Mouse (Mus musculus) kidney, postnatal 0 days (tissue): ENCODE results near the gene Rufy4. TPM values are rescaled to one million over a fixed set of nuclear protein-coding genes. Genes with fewer than 3 reads are reported as not detected.

Experiments used
- ATAC-seq: fragments of 200-750 bp; cut with Nextera tagmentation; replicated peaks from 2 replicates; pipeline ENCODE4 v1.8.0; 2017; ENCODE audit warnings: low read depth, moderate number of reproducible peaks, moderate TSS enrichment, moderate library complexity; ENCODE audit not compliant: low FRiP score
- DNase-seq: peaks from one replicate; pipeline ENCODE4 v3.0.0-alpha.2; 2016; ENCODE audit warnings: low spot score
- H3K27ac ChIP-seq: fragments of 300-500 bp; sonication (generic); 2 replicates; pipeline ENCODE4 v1.5.1; 2014; ENCODE audit warnings: mild to moderate bottlenecking
- H3K27me3 ChIP-seq: fragments of 300-500 bp; sonication (generic); 2 replicates; pipeline ENCODE4 v1.6.1; 2014; ENCODE audit warnings: low read length, mixed read lengths; ENCODE audit not compliant: insufficient read depth
- H3K36me3 ChIP-seq: fragments of 300-500 bp; sonication (generic); 2 replicates; pipeline ENCODE4 v1.6.1; 2014; ENCODE audit warnings: low read length, mixed read lengths; ENCODE audit not compliant: insufficient read depth
- H3K4me1 ChIP-seq: fragments of 300-500 bp; sonication (generic); replicated peaks from 2 replicates; pipeline ENCODE4 v1.6.1; 2014; ENCODE audit warnings: antibody characterized with exemption, low read length, mixed read lengths; ENCODE audit not compliant: insufficient read depth
- H3K4me2 ChIP-seq: fragments of 300-500 bp; sonication (generic); 2 replicates; pipeline ENCODE4 v1.6.1; 2014; ENCODE audit warnings: mild to moderate bottlenecking, low read length, moderate library complexity, mixed read lengths
- H3K4me3 ChIP-seq: fragments of 300-500 bp; sonication (generic); replicated peaks from 2 replicates; pipeline ENCODE4 v1.5.1; 2014; ENCODE audit warnings: low read depth, low read length
- H3K9ac ChIP-seq: fragments of 300-500 bp; sonication (generic); 2 replicates; pipeline ENCODE4 v1.6.1; 2014; ENCODE audit warnings: low read depth, low read length
- H3K9me3 ChIP-seq: fragments of 300-500 bp; sonication (generic); replicated peaks from 2 replicates; pipeline ENCODE4 v1.6.1; 2016; ENCODE audit warnings: low read length, inconsistent platforms, mixed read lengths
- CTCF ChIP-seq: IDR thresholded peaks from 2 replicates; pipeline ENCODE4 v1.5.1; 2016; ENCODE audit warnings: antibody characterized with exemption, low read depth, mild to moderate bottlenecking, moderate library complexity
- WGBS: fragments of 180-500 bp; shearing (Covaris S2); extraction: QIAGEN DNeasy Blood & Tissue Kit; methylation state at CpG from one replicate; pipeline ENCODE4 v1.1.7; 2014; 5-methylcytosine and 5-hydroxymethylcytosine counted together
- polyA plus RNA-seq: library from polyadenylated mRNA; unstranded; fragments of >200 nt; fragmentation: Nextera tagmentation; extraction: Ambion mirVana; gene quantifications from 2 replicates; pipeline ENCODE4 v1.2.1, GENCODE M21; 2015

Gene Rufy4
- polyA plus RNA-seq, 1 experiment from 2014 or later, result 0.07 TPM

DNA sequence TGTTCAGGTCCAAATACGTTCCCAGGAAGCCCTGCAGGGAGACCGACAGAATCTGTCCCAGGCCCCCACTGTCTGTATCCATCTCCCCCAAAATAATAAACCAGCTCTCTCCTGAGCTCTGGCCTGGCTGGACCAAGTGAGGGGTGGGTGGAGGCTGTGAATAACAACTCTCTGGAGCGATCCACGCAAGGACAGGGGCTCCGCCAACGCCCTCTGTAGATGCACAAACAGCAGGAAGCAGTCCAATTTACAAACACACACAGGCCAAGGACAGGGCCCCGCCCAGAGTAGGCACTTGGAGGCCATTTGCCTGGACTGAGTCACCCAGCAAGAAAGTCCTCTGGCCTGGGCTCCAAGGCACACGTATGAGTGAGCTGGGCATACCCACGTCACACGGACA lies 33.1 kb upstream of the Rufy4 start:
- DNase-seq (no peak), ATAC-seq (no peak; the same call in 1 of the 2 replicates)
- no peaks in the 10 kb centered on the region for H3K9me3 ChIP-seq
- no peak overlapping the region for H3K4me3 ChIP-seq
- H3K27ac ChIP-seq, result peak overlapping the region; percentile 47; the same call in 1 of the 2 replicates
- H3K9ac ChIP-seq, result no peak overlapping the region
- H3K27me3 ChIP-seq, result no peaks in the 10 kb centered on the region
- no peaks in the 10 kb centered on the region for H3K36me3 ChIP-seq
- TF ChIP-seq CTCF, result no peak
- WGBS, result 58% methylated on average over 10 of the region's 10 CpGs
- H3K4me1 ChIP-seq, result peaks cover 12% of the 10 kb centered on the region; the same call in 1 of the 2 replicates
- H3K4me2 ChIP-seq, result no peak overlapping the region

DNA sequence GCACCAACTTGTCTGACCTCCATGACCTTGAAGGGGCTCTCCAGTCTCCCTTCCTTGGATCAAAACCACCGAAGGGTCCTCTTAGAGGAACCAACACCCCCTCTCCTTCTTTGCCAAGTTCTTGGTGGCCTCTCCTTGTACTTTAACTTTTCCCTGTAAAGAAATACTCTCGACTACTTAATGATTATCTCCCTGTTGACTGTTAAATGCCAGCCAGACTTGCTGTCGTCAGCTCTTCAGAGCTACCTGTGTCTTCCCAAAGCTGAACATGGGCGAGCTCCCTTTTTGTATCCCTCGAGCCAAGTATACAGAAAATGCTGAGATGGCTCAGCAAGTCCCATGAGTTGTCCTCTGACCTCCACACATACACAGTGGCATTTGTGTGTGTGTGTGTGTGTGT lies 31.9 kb upstream of the Rufy4 start:
- Histone ChIP-seq H3K27ac (peak overlapping the region; percentile 19), H3K9ac (no peak overlapping the region), H3K4me1 (peaks cover 12% of the 10 kb centered on the region), H3K36me3 (no peaks in the 10 kb centered on the region), H3K27me3 (no peaks in the 10 kb centered on the region), H3K4me2 (no peak overlapping the region), H3K4me3 (no peak overlapping the region), H3K9me3 (no peaks in the 10 kb centered on the region)
- TF ChIP-seq CTCF, result no peak
- DNase-seq (no peak), ATAC-seq (no peak)
- 67% methylated on average over 5 of the region's 5 CpGs for WGBS

DNA sequence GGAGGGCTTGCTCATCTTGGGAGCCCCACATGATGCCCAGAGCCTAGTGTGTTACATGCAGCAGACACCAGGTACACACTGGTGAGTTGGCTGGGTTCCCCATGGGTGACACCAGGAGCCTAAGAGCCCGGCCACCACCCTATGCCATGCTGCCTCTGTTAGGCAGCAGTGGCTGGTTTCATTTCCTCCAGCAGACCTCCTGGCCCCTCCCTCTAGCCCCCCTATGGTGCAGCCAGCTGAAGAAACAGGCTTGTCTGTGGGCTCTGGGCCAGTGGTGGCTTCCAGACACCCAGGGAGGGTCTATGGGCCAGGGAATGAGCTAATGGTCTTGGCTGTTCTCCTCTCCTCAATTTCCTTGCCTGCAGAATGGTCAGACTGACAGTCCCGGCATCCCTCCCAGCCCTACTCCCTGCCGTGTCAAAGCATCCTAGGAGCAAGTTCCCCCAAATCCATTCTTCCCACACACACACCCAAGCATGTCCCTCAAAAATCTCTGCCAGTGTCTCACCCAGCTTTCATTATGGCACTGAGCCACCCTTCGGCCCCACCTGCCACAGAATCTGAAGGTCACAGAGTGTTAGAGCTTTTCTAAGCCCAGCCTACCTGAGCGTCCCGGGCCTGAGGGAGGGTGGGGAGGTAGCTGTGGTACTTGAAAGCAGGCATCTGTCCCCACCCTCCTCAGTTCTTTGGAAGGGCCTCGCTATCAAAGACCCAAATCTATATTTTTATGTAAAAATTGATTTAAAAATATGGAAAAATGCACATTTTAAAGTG lies 30.7 kb upstream of the Rufy4 start:
- DNase-seq (no peak), ATAC-seq (no peak)
- peaks cover 19% of the 10 kb centered on the region for H3K4me1 ChIP-seq
- no peaks in the 10 kb centered on the region for H3K36me3 ChIP-seq
- no peak overlapping the region for H3K27ac ChIP-seq
- TF ChIP-seq CTCF, result no peak
- 55% methylated on average over 7 of the region's 7 CpGs for WGBS
- H3K4me2 ChIP-seq, result no peak overlapping the region
- no peak overlapping the region for H3K9ac ChIP-seq
- H3K9me3 ChIP-seq, result no peaks in the 10 kb centered on the region
- no peaks in the 10 kb centered on the region for H3K27me3 ChIP-seq
- no peak overlapping the region for H3K4me3 ChIP-seq

DNA sequence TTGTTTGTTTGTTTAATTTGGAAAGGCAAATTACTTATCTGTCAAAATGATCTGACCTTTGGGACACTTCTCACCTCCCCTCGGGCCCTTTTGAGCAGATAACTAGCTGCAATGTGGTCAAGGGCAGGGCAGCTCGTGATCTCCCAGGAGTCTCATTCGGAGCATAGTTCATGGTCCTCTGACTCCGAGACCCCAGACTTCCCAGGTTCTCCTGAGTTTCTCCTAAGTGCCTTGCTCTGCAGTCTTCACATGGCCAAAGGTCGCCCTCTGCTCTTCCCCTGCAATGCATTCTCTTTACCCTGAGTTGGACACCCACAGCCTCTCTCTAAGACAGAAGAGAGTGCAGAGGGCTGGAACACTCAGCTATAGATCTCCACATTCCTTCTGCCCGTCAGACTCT lies 30.0 kb upstream of the Rufy4 start:
- no peak for TF ChIP-seq CTCF
- ATAC-seq (peak; percentile 26), DNase-seq (no peak)
- H3K27me3 ChIP-seq, result no peaks in the 10 kb centered on the region
- 50% methylated on average over 6 of the region's 6 CpGs for WGBS
- H3K9me3 ChIP-seq, result no peaks in the 10 kb centered on the region
- H3K4me2 ChIP-seq, result no peak overlapping the region
- H3K27ac ChIP-seq, result no peak overlapping the region
- H3K36me3 ChIP-seq, result no peaks in the 10 kb centered on the region
- H3K9ac ChIP-seq, result no peak overlapping the region
- H3K4me1 ChIP-seq, result peaks cover 19% of the 10 kb centered on the region
- no peak overlapping the region for H3K4me3 ChIP-seq

DNA sequence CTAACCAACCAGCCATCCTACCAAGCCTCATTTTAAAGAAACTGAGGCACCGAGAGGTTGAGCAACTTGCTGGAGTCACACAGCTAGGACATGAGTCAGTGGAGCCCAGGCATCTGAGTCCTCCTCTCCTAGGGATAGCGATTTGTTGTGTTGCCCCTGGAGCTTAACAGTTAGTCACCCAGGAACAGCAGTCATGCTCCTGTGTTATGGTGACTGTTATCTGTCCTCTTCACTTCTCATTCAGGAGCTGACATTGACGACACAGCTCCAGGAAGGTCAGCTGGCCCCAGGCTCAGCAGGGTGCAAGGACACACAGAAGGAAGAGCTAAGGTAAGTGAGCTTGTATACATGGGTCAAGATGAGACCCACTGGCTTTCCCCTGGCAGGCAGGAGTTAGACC lies 29.6 kb upstream of the Rufy4 start:
- Histone ChIP-seq H3K27ac (no peak overlapping the region), H3K4me3 (no peak overlapping the region), H3K27me3 (no peaks in the 10 kb centered on the region), H3K9me3 (no peaks in the 10 kb centered on the region), H3K36me3 (no peaks in the 10 kb centered on the region), H3K9ac (no peak overlapping the region), H3K4me1 (peaks cover 19% of the 10 kb centered on the region), H3K4me2 (no peak overlapping the region)
- 56% methylated on average over 3 of the region's 3 CpGs for WGBS
- ATAC-seq (no peak), DNase-seq (no peak)
- no peak for TF ChIP-seq CTCF

DNA sequence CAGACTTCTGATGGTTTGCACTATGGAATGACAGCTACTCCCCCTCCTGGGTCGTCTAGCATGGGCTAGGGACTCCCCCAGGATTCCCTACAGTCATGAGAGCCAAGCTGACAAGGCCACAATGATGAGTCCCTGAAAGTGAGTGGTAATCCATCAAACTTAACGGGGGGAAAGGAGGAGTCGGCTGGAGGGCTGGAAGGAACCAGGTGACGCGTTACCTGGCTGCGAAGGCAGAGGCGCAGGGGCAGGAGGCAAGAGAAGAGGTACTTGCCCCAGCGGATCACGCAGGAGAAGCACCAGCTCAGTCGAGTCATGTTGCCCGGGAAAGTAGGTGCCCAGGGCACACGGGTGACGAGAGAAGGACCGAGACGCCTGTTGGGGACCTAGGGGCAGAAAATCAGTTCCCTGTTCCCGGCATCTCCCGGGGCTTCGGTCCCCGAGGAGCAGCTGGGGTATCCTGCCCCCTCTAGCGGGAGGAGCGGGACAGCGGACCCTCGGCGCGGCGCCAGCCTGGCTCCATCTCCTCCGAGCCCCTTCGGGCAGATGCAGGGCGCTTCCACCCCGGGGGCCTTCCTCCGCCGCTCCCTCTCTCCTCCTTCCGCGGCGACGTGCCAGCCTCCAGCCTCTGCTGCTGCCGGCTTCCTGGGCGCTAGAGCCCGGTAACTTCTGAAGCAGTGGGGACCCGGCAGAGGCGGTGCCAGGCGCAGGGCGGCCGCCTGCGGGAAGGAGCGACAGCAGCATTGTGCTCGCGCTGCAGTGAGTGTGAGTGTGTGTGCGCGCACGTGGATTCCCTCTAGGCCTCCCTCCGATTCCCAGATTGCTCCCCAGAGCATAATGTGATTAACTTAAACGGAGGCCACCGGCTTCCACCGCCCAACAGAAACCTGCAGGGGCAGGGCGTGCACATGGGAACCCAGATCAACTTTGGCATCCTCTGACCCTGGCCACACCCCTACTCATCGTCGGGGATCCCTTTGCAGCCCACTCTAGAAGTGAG lies 27.0 kb upstream of the Rufy4 start:
- peak; percentile 56 for TF ChIP-seq CTCF
- Histone ChIP-seq H3K4me1 (peaks cover 7% of the 10 kb centered on the region), H3K27ac (no peak overlapping the region), H3K9ac (peak overlapping the region; percentile 59), H3K36me3 (no peaks in the 10 kb centered on the region), H3K9me3 (no peaks in the 10 kb centered on the region), H3K4me2 (peak overlapping the region; percentile 97), H3K4me3 (peak overlapping the region; percentile 45), H3K27me3 (no peaks in the 10 kb centered on the region)
- DNase-seq (peak; percentile 75), ATAC-seq (0 out of 2 replicates have a peak, but pooled peaks have one; percentile 9)
- WGBS, result 1% methylated on average over 56 of the region's 58 CpGs
